Mouse (Mus musculus): ENCODE measurements around the gene Nufip1. TPM values are rescaled to one million over a fixed set of nuclear protein-coding genes. Genes with fewer than 3 reads are reported as not detected.
"Not testable (repeated sequence)": the region's sequence is repeated elsewhere in the genome, so short reads cannot be mapped to it uniquely, and the experiment has no call there.

The Nufip1 gene
- polyA plus RNA-seq, 1 experiment: 2.1 TPM

DNA sequence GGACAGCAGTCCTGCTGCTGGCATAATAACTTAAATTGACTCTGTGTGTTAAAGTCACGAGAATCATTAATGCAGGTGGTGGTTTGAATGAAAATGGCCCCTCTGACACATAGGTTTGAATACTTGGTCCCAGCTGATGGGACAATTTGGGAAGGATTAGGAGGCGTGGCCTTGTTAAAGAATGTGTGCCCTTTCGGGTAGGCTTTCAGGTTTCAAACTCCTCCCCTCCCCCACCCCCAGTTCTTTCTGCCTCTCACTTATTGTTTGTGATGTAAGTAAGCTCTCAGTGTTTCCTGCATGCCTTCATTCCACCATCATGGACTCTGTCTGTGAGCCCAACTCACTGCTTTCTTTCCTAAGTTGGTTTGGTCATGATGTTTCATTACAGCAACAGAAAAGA is 16.6 kb downstream of the Nufip1 start:
- WGBS: 98% methylated on average over 3 of the region's 3 CpGs
- no peak for DNase-seq (ENCODE audit: low read depth, low spot score)

- no peak for DNase-seq (ENCODE audit: low read depth, low spot score)
- 84% methylated on average over 4 of the region's 4 CpGs for WGBS
Measured at GRCm38 (mm10) chr14:76128174-76128573, 17.5 kb downstream of the Nufip1 start.

DNA sequence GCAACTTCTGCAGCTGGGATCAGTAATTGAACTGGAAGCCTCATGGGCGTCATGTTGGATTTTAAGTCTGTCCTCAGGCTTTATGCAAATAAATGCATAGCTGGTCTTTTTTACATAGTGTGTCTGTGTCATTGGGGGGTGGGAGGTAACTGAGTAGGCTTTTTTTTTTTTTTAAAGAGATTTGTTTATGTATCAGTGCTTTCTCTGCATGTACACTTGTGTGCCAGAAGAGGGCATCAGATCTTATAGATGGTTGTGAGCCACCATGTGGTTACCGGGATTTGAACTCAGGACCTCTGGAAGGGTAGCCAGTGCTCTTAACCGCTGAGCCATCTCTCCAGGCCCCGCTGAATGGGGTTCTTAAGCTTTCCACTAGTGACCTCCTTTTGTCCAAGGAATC is 24.3 kb downstream of the Nufip1 start:
- WGBS: 93% methylated on average over 4 of the region's 4 CpGs

DNA sequence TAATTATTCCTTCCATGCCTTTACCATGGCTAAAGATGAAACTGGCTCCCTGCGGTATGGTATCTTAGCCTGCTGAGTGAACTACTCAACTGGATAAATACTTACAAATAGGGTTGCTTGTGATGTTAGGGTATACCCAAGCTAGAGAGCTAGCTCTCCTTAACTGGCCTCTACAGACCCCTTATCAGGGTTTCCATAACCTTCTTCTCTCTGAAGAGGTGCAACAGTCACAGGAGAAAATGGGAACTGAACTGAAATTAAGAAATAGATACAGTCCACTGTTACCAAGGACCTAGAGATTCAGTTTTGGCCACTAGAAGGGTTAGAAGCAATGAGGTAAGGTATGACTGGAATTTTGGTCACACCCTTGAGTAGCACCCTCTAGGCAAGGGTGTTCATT is 34.6 kb downstream of the Nufip1 start:
- DNase-seq (ENCODE audit: low read depth, low spot score): no peak
- 93% methylated on average over 1 of the region's 1 CpGs for WGBS

More for the DNA sequence above, 24.3 kb downstream of the Nufip1 start:
- no peak for DNase-seq (ENCODE audit: low read depth, low spot score)

DNA sequence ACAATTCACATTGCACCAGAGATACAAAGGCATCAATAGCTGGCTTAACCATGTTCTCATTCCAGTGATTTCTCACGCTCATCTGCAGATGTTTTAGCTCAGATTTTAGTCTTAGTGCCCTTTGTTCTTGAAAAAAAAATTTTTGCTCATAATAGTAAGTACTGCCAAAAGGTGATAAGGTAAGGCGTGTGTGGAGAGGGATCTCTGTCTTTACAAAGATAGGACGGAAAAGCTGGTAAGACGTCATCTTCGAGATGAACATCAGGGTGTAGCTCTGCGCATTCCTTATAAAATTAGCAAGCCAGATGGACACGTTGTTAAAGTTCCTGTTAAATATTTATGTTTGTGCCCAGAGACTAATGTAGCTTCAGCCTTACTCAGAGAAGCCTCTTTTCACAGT is 35.2 kb downstream of the Nufip1 start:
- WGBS: 49% methylated on average over 7 of the region's 7 CpGs
- DNase-seq (ENCODE audit: low read depth, low spot score): no peak

DNA sequence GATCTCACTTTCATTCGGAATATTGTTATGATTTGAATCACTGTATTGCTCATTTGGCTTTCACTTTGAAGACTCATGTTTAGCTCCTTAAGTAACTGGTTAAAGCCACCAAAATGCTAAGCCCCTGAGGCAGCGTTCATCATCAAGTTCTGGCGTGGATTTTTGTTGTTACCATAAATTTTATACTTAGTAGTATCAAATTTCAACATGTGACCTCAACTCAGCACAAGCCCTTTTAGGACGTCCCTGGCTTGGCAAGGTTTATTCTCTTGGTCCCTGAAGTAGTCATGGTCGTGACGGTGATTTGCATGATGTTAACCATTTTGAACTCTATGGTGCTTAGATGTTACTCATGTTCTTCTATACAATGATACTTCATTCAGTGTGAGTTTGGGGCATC is 36.4 kb downstream of the Nufip1 start:
- WGBS: 65% methylated on average over 6 of the region's 6 CpGs
- no peak for DNase-seq (ENCODE audit: low read depth, low spot score)

GRCm38 (mm10) chr14:76148294-76148693 is 37.6 kb downstream of the Nufip1 start:
- WGBS: 90% methylated on average over 10 of the region's 10 CpGs
- DNase-seq (ENCODE audit: low read depth, low spot score): no peak

DNA sequence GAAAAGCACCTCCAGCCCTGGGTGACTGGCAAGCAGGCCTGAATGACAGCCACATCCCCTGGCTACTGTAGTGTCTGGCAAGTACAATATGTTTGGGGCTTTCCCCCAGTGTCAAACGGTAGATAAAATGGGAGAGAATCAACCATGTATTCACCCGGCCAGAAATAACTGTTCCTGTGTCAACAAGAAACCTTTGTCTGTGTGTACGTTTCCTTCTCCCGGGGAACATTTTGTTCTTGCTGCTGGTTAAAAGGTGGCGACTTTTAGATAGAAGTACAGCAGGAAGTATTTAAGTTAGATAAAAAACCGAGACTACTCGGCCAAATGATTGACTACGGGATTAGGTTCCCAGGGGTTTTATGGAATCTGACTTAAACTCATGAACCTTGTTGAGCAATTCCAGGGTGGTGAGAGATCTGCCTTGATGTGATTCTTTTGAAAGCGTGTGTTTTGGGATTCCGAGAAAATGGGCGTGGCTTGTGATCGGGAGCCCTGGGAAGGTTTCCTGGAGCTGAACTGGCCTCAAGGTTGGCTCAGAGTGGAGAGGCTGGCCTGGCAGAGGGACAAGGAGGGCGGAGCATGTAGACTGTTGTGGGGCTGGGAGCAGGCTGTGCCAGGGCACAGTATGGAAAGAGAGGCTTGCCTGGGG is 39.0 kb downstream of the Nufip1 start:
- peak; percentile 81 for DNase-seq (ENCODE audit: low read depth, low spot score)

DNA sequence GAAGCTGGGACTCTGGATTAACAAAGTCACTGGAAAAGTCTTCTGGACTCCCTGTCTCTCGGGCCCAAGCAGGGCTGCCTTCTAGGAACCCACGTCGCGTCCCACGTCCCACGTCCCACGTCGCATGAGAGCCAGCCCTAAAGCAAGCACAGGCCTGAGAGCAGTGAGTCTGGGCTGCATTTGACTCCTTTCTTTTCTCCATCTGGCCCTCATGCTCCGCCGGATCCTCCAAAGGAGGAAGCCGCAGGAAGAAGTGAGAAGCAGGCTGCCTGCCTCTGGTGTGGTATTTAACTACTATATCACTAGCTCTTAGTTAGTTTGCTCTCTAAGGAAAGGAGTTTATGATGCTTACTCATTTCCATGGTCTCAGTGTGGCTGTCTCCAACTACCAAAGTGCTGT is 39.8 kb downstream of the Nufip1 start:
- no peak for DNase-seq (ENCODE audit: low read depth, low spot score)
- 78% methylated on average over 11 of the region's 11 CpGs for WGBS

More for the DNA sequence above, 39.0 kb downstream of the Nufip1 start:
- 12% methylated on average over 13 of the region's 13 CpGs for WGBS

DNA sequence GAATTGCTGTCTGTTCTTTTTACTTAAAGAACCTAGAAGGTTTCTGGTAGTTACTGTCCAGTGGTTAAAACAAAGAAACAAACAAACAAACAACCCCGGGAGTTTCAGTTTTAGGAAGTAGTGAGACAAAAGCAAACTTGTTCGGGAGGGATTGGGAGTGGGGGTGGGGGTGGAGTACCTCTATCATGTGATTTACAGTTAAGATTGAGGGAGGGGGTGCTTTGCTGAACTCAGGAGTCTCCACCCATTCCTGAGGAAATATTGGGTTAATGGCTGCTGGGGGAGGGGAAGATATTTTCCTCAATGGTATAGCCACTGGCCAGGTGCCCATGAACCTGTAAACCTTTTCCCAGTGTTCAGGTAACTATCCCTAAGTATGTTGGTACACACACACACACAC is 40.3 kb downstream of the Nufip1 start:
- DNase-seq (ENCODE audit: low read depth, low spot score): no peak
- WGBS: 59% methylated on average over 2 of the region's 2 CpGs

GRCm38 (mm10) chr14:76151820-76152161 is 41.1 kb downstream of the Nufip1 start:
- WGBS: under 1% methylated on average over 10 of the region's 10 CpGs
- DNase-seq (ENCODE audit: low read depth, low spot score): no peak

- WGBS: under 1% methylated on average over 41 of the region's 41 CpGs
- DNase-seq (ENCODE audit: low read depth, low spot score): peak; percentile 82
Measured at GRCm38 (mm10) chr14:76152162-76153002, 41.7 kb downstream of the Nufip1 start.

GRCm38 (mm10) chr14:76153003-76153675 is 42.4 kb downstream of the Nufip1 start:
- no peak for DNase-seq (ENCODE audit: low read depth, low spot score)
- 31% methylated on average over 24 of the region's 24 CpGs for WGBS

DNA sequence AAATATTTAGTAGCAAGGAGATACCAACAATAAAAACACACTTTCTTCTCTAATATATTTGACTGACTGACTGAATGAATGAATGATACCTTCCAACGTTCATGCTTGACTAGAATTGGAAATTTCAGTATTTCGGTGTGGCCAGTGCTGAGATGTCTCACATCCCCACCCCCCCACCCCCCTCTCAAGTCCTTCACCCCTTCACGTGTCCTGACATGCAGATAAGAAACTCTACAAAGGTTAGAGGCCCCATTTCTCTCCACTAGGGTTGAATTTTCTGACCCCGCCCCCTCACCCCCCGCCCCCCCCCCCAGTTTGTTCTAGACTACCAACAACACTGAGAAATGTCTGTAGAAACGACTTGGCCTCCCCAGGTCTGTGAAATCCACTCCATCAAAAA is 43.1 kb downstream of the Nufip1 start:
- whole genome bisulfite sequencing: 44% methylated on average over 6 of the region's 6 CpGs
- DNase-seq (ENCODE audit: low read depth, low spot score): no peak

GRCm38 (mm10) chr14:76158192-76158785 is 47.6 kb downstream of the Nufip1 start:
- WGBS: 70% methylated on average over 5 of the region's 5 CpGs
- no peak for DNase-seq (ENCODE audit: low read depth, low spot score)

DNA sequence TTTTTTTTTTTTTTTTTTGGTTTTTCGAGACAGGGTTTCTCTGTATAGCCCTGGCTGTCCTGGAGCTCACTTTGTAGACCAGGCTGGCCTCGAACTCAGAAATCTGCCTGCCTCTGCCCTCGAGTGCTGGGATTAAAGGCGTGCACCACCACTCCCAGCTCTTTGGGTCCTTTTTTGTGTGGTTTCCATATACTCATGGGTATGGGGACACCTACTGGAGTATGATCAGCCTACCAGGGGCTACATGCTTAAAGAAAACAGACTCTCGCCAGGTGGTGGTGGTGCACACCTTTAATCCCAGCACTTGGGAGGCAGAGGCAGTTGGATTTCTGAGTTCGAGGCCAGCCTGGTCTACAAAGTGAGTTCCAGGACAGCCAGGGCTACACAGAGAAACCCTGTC is 49.9 kb downstream of the Nufip1 start:
- 85% methylated on average over 6 of the region's 6 CpGs for WGBS
- not testable (repeated sequence) for DNase-seq (ENCODE audit: low read depth, low spot score)

- WGBS: 28% methylated on average over 11 of the region's 11 CpGs
- DNase-seq (ENCODE audit: low read depth, low spot score): no peak
Measured at GRCm38 (mm10) chr14:76164236-76164635, 53.5 kb downstream of the Nufip1 start.

GRCm38 (mm10) chr14:76164904-76165755 is 54.4 kb downstream of the Nufip1 start:
- WGBS: 20% methylated on average over 32 of the region's 32 CpGs
- no peak for DNase-seq (ENCODE audit: low read depth, low spot score)

DNA sequence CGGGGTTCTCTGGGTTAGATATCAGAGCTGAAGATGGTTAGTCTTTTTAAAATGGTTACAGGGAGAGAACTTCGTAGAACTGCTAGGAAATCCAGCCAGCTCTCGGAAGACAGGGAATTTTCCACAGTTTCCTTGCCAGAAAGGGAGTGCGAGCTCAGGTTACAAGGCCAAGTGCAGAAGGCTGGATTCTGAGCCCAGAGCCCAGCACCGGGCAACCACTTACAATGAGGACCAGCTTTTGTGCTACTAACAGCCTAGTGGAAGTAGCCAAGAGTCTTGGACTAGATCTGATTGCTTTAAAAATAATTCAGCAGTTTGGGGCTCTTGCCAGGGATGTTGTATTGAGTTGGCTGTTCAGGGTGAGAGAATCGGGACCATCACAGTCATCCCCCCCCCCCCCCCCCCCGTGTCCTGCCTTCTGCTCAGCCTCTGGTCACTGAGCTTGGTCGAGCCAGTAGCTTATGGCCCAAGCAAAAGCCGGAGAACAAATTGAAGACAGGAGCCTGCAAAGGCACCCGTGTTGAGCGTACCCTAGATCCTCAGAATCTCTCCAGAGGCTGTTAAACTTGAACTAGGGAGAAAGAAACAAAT is 59.3 kb downstream of the Nufip1 start:
- WGBS: 65% methylated on average over 11 of the region's 11 CpGs
- no peak for DNase-seq (ENCODE audit: low read depth, low spot score)

Measured in large intestine, adult 2 months (tissue).